Mouse (Mus musculus): ENCODE data around the gene 2510009E07Rik. TPM values are rescaled to one million over a fixed set of nuclear protein-coding genes. Genes with fewer than 3 reads are reported as not detected.
A peak's percentile ranks its signal among the peaks of the same experiment; 100 is the strongest.

Gene 2510009E07Rik
- total RNA-seq, 2 experiments from 2014 or later: 38.0 to 43.8 TPM

- DNase-seq (ENCODE audit: low spot score in 2 of 2): no peak
Observed at GRCm38 (mm10) chr16:21637201-21637819, 57.2 kb downstream of the 2510009E07Rik start.

- DNase-seq (ENCODE audit: low spot score in 2 of 2): no peak
Observed at GRCm38 (mm10) chr16:21636156-21636853, 58.2 kb downstream of the 2510009E07Rik start.

DNA sequence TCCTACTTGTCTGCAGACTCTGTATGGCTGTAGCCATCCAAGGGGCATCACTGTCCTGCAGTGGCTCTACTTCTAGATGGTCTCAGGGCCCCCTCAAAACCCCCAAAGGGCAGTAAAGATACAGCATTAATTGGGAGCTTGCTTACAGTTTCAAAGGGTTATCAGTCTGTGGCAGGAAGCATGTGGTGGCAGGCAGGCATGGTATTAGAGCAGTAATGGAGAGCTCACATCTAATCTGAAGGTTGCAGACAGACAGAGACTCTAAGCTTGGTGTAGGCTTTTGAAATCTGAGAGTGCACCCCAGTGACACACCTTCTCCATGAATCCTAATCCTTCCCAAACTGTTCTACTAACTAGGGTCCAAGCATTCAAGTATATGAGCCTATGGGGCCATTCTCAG is 60.0 kb downstream of the 2510009E07Rik start:
- DNase-seq (ENCODE audit: low spot score in 2 of 2): no peak

GRCm38 (mm10) chr16:21631815-21632222 is 62.6 kb downstream of the 2510009E07Rik start:
- no peak for DNase-seq (ENCODE audit: low spot score in 2 of 2)

DNA sequence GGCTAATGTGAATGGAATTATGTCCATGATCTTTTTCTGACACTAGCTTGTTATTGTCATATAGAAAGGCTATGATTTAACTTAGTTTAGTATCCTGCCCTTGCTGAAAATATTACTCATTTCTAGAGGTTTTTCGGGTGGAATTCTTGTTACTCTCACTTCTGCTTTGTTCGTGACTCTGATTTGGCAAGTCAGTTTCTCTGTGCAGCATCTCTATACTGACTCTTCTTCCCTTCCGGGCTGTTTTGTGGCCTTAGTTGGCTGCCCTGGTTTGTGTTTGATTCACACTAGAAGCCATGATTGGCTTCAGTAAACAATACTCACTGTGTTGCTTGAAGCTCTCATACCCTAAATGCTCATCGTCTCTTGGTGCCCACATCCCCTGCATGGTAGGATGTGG is 63.9 kb downstream of the 2510009E07Rik start:
- DNase-seq (ENCODE audit: low spot score in 2 of 2): no peak

- peak in 1 of 2 experiments; percentile 60 for DNase-seq (ENCODE audit: low spot score in 2 of 2)
Observed at GRCm38 (mm10) chr16:21628061-21628591, 66.3 kb downstream of the 2510009E07Rik start.

DNA sequence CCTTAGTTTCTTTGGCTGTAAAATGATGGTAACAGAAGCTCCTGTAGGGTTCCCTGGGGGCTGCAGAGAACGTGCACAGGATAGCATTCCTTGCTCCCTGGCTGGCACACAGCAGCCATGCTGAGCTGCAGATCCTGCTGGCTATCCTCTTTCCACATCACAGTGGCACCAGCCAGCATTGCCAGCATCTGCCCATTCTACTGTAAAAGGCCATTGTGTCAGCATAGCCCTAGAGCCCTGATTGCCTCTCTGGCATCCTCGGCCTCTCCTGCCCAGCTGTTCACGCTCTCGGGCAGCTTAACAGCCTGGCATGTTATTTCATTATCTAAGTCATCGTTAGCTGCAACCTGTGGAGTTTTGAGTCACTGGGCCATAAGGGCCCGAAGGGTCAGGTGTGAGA is 67.2 kb downstream of the 2510009E07Rik start:
- no peak for DNase-seq (ENCODE audit: low spot score in 2 of 2)

DNA sequence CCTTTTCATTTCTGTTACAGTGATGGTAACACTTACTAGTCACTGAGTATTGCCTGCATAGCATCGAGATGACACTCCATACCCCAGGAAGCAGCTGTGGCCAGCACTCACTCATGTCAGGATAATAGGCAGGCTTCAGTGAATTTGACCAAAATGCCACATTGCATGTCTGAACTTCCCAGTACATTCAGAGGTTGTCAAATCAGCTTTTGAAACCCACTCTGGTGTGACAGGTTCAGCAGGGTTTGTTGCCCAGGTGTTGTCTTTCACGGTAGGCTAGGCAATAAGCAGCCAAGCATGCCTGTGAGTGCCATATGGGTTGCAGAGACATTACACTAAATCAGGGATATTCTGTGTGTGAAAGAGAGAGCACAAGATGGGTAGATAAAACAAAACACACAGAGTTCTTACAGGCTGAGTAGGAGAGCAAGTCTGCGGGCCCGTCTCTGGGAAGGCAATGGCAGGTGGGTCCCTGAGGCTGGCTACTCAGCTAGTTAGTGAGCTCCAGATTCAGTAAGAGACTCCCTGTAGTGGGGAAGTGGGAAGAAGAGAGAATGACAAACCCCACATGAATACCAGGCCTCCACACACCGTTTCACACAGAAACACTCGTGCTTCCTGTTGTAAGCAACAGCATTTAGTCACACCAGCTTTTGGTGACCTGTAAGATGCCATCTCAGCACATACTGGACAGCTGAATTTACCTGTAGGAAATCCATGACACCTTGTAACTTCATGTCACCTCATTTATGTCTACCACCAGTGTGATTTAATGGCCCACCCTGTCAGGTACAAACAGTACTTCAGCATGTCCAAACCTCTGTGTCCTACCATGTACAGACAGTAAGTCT is 68.5 kb downstream of the 2510009E07Rik start:
- DNase-seq (ENCODE audit: low spot score in 2 of 2): no peak

GRCm38 (mm10) chr16:21620630-21621029 is 73.8 kb downstream of the 2510009E07Rik start:
- no peak for DNase-seq (ENCODE audit: low spot score in 2 of 2)

DNA sequence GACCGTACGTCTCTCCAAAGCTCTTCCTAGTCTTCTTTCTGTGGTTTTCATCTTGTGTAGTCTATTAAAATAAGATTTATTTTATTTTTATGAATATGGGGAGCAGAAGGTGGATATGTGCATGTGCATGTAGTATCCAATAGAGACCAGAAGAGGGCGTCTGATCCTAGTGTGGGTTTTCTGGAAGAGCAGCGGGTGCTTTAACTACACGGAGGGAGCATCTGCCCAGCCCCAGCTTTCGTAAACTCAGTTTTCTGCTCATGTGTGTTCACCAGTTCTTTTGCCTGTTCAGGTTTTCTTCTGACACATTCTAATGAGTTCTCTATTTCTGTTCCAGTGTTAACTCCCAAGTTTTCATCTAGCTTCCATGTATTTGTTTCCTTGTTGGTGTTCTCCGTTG is 78.7 kb downstream of the 2510009E07Rik start:
- peak in 1 of 2 experiments; percentile 61 for DNase-seq (ENCODE audit: low spot score in 2 of 2)

- DNase-seq (ENCODE audit: low spot score in 2 of 2): no peak
Observed at GRCm38 (mm10) chr16:21610473-21610872, 84.0 kb downstream of the 2510009E07Rik start.

GRCm38 (mm10) chr16:21608176-21608865 is 86.1 kb downstream of the 2510009E07Rik start:
- no peak for DNase-seq (ENCODE audit: low spot score in 2 of 2)

- DNase-seq (ENCODE audit: low spot score in 2 of 2): no peak
Observed at GRCm38 (mm10) chr16:21607651-21608040, 86.8 kb downstream of the 2510009E07Rik start.

- no peak for DNase-seq (ENCODE audit: low spot score in 2 of 2)
Observed at GRCm38 (mm10) chr16:21607021-21607650, 87.3 kb downstream of the 2510009E07Rik start.

GRCm38 (mm10) chr16:21606249-21607020 is 88.0 kb downstream of the 2510009E07Rik start:
- no peak for DNase-seq (ENCODE audit: low spot score in 2 of 2)

- DNase-seq (ENCODE audit: low spot score in 2 of 2): no peak
Observed at GRCm38 (mm10) chr16:21604354-21604753, 90.1 kb downstream of the 2510009E07Rik start.

Measured in layer of hippocampus, adult 18-20 months (tissue).